Mouse (Mus musculus): Measurements from ENCODE around the gene Lrrc66.

DNA sequence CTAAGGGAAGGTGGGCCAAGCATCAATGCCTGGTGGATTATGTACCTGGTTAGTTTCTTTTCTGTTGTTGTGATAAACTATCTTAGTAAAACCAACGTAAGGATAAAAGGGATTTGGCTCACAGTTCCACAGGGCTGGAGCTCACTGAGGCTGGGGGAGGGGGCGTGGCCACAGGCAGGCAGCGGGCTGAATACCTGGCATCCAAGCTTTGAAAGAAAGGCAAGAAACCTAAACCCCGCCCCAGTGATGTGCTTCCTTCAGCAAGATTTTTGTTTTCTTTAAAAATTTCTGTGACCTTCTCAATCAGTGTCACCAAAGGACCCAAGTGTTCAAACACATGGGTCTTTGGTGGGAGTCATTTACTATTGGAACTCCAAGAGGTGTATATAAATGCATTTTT lies 4.8 kb downstream of the Lrrc66 start:
- no peak for TF ChIP-seq CTCF (IDR thresholded peaks at IDR 0.05)
- TF ChIP-seq EP300 (IDR thresholded peaks at IDR 0.05) = no peak

Data from lung, postnatal 0 days (tissue).